17 mouse cellular contexts compared by ENCODE assay signal in the genomic region with DNA sequence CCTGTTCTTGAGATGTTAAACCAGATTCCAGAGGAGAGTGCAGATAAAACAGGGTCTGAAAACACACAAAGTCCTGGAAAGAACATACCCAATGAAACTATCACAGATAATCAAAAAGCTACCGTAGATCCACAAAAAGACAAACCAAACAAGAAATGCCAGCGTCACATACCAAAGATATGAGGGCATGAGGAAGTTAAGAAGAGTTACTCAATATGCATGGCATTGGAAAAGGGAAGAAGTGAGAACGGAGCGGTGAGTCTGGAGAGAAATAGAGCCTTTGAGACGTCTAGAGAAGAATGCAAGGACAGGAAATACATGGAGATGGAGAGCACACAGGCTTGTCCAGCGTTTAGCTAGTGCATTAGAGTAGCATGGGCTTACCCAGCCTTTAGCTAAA.
DNase-seq lines count a peak whose midpoint lies in the region; ATAC-seq and TF ChIP-seq lines count a peak whose summit lies in the region.
"Had no signal": no experiment of that assay in that cellular context is flagged by ENCODE, and none has a peak within 500 bp of the region (broad histone marks: within the 10 kb centered on the region; RNA-seq: fewer than 3 reads in every experiment).

No protein-coding gene starts in this region.

- TF ChIP-seq CTCF in kidney, adult 2 months (conservative IDR thresholded peaks at IDR 0.05; ENCODE audit: insufficient read depth, insufficient read length, low read depth, low read length) = no peak

- H3K9me3 ChIP-seq in heart, embryonic 11.5 days (replicated peaks; ENCODE audit: control insufficient read depth, low read length) = no peaks in the 10 kb centered on the region
- no peaks in the 10 kb centered on the region for H3K9me3 ChIP-seq in kidney, embryonic 15.5 days (replicated peaks)
- no peaks in the 10 kb centered on the region for H3K9me3 ChIP-seq in embryonic facial prominence, embryonic 13.5 days
- H3K9me3 ChIP-seq in limb, embryonic 13.5 days = no peaks in the 10 kb centered on the region
- H3K9me3 ChIP-seq: forebrain, embryonic 13.5 days; hindbrain, embryonic 13.5 days; intestine, embryonic 15.5 days; midbrain, embryonic 12.5 days had no signal

- no peak for TF ChIP-seq POLR2A in kidney, adult 2 months (IDR thresholded peaks at IDR 0.05; ENCODE audit: low read depth, low read length)

- no peak for ATAC-seq in heart, embryonic 11.5 days (replicated peaks; ENCODE audit: insufficient number of reproducible peaks, low FRiP score, low TSS enrichment)
- no peak for ATAC-seq in kidney, embryonic 15.5 days (replicated peaks; ENCODE audit: low FRiP score)
- ATAC-seq in embryonic facial prominence, embryonic 13.5 days (ENCODE audit: insufficient number of reproducible peaks, insufficient read depth, low FRiP score, low TSS enrichment, low read depth) = no peak
- ATAC-seq in limb, embryonic 13.5 days (ENCODE audit: low FRiP score, low read depth) = no peak
- ATAC-seq: forebrain, embryonic 13.5 days; intestine, embryonic 15.5 days had no signal

- WGBS in heart, embryonic 11.5 days (ENCODE audit: insufficient replicate concordance) = 44% methylated on average over 6 of the region's 6 CpGs
- 64% methylated on average over 6 of the region's 6 CpGs for WGBS in kidney, embryonic 15.5 days
- 77% methylated on average over 6 of the region's 6 CpGs for WGBS in kidney, adult 2 months
- WGBS in embryonic facial prominence, embryonic 13.5 days = 50% methylated on average over 6 of the region's 6 CpGs
- WGBS in limb, embryonic 13.5 days = 65% methylated on average over 6 of the region's 6 CpGs

- H3K27ac ChIP-seq in heart, embryonic 11.5 days (ENCODE audit: low read depth, low read length) = peak overlapping the region; percentile 32; the same call in 1 of the 2 replicates
- peak overlapping the region; percentile 79 for H3K27ac ChIP-seq in kidney, embryonic 15.5 days
- H3K27ac ChIP-seq in kidney, adult 2 months (ENCODE audit: insufficient read depth, low read depth, low read length) = no peak overlapping the region
- peak overlapping the region; percentile 62; the same call in 1 of the 2 replicates for H3K27ac ChIP-seq in embryonic facial prominence, embryonic 13.5 days
- peak overlapping the region; percentile 63; the same call in 1 of the 2 replicates for H3K27ac ChIP-seq in limb, embryonic 13.5 days
- H3K27ac ChIP-seq: forebrain, embryonic 13.5 days; hindbrain, embryonic 13.5 days; intestine, embryonic 15.5 days; midbrain, embryonic 12.5 days had no signal

- no peak overlapping the region for H3K9ac ChIP-seq in heart, embryonic 11.5 days (ENCODE audit: low read depth, low read length)
- H3K9ac ChIP-seq in kidney, embryonic 15.5 days = no peak overlapping the region
- no peak overlapping the region for H3K9ac ChIP-seq in embryonic facial prominence, embryonic 13.5 days
- H3K9ac ChIP-seq in limb, embryonic 13.5 days = no peak overlapping the region
- H3K9ac ChIP-seq: forebrain, embryonic 13.5 days; hindbrain, embryonic 13.5 days; intestine, embryonic 15.5 days; midbrain, embryonic 12.5 days had no signal

- 0 out of 2 replicates have a peak, but pooled peaks cover 6% of the 10 kb centered on the region for H3K4me1 ChIP-seq in heart, embryonic 11.5 days (ENCODE audit: control insufficient read depth, insufficient read depth, low read length)
- H3K4me1 ChIP-seq in kidney, embryonic 15.5 days = peaks cover 15% of the 10 kb centered on the region
- H3K4me1 ChIP-seq in kidney, adult 2 months (ENCODE audit: control insufficient read depth, insufficient read depth, low read length) = no peaks in the 10 kb centered on the region
- H3K4me1 ChIP-seq in embryonic facial prominence, embryonic 13.5 days = peaks cover 21% of the 10 kb centered on the region
- H3K4me1 ChIP-seq in limb, embryonic 13.5 days = peaks cover 31% of the 10 kb centered on the region

- no peaks in the 10 kb centered on the region for H3K27me3 ChIP-seq in heart, embryonic 11.5 days (ENCODE audit: control insufficient read depth, insufficient read depth, low read length)
- H3K27me3 ChIP-seq in kidney, embryonic 15.5 days = no peaks in the 10 kb centered on the region
- H3K27me3 ChIP-seq in kidney, adult 2 months (replicated peaks; ENCODE audit: control insufficient read depth, insufficient read depth, low read length) = no peaks in the 10 kb centered on the region
- no peaks in the 10 kb centered on the region for H3K27me3 ChIP-seq in embryonic facial prominence, embryonic 13.5 days
- H3K27me3 ChIP-seq in limb, embryonic 13.5 days = no peaks in the 10 kb centered on the region
- H3K27me3 ChIP-seq: forebrain, embryonic 13.5 days; hindbrain, embryonic 13.5 days; intestine, embryonic 15.5 days; midbrain, embryonic 12.5 days had no signal

- no peak overlapping the region for H3K4me3 ChIP-seq in heart, embryonic 11.5 days (ENCODE audit: low read depth, low read length)
- no peak overlapping the region for H3K4me3 ChIP-seq in kidney, embryonic 15.5 days (replicated peaks)
- no peak overlapping the region for H3K4me3 ChIP-seq in kidney, adult 2 months (ENCODE audit: insufficient read depth, low read depth, low read length)
- H3K4me3 ChIP-seq in embryonic facial prominence, embryonic 13.5 days = no peak overlapping the region
- H3K4me3 ChIP-seq in limb, embryonic 13.5 days = no peak overlapping the region
- H3K4me3 ChIP-seq: forebrain, embryonic 13.5 days; hindbrain, embryonic 13.5 days; intestine, embryonic 15.5 days; midbrain, embryonic 12.5 days had no signal

- intact Hi-C loops in left cerebral cortex, postnatal 36 days (cut with DNase I) = no loop called here

- no peaks in the 10 kb centered on the region for H3K36me3 ChIP-seq in heart, embryonic 11.5 days (ENCODE audit: control insufficient read depth, insufficient read depth, low read length)
- no peaks in the 10 kb centered on the region for H3K36me3 ChIP-seq in kidney, embryonic 15.5 days
- no peaks in the 10 kb centered on the region for H3K36me3 ChIP-seq in kidney, adult 2 months (ENCODE audit: control insufficient read depth, insufficient read depth, low read length)
- H3K36me3 ChIP-seq in embryonic facial prominence, embryonic 13.5 days = no peaks in the 10 kb centered on the region
- no peaks in the 10 kb centered on the region for H3K36me3 ChIP-seq in limb, embryonic 13.5 days
- H3K36me3 ChIP-seq: hindbrain, embryonic 13.5 days; intestine, embryonic 15.5 days; midbrain, embryonic 12.5 days had no signal

- H3K4me2 ChIP-seq in heart, embryonic 11.5 days = no peak overlapping the region
- H3K4me2 ChIP-seq in kidney, embryonic 15.5 days = no peak overlapping the region
- H3K4me2 ChIP-seq in embryonic facial prominence, embryonic 13.5 days = no peak overlapping the region
- no peak overlapping the region for H3K4me2 ChIP-seq in limb, embryonic 13.5 days (replicated peaks)
- H3K4me2 ChIP-seq: forebrain, embryonic 13.5 days; hindbrain, embryonic 13.5 days; intestine, embryonic 15.5 days; midbrain, embryonic 12.5 days had no signal

- no peak for DNase-seq in heart, postnatal 4 days
- no peak for DNase-seq in kidney, adult 2 months
- DNase-seq in left cerebral cortex, postnatal 36 days (ENCODE audit: low spot score in 2 of 2) = no peak
- DNase-seq in liver = no peak
- DNase-seq: adrenal gland, adult 2 months; cerebellum, adult 9-11 months; kidney, postnatal 4 days; lung, postnatal 36 days; thymus, postnatal 4 days had no signal
